Mouse (Mus musculus): ENCODE results near the gene Phactr4. TPM values are rescaled to one million over a fixed set of nuclear protein-coding genes. Genes with fewer than 3 reads are reported as not detected.

Phactr4 gene
- polyA plus RNA-seq, 1 experiment from 2014 or later = 15.3 TPM

GRCm38 (mm10) chr4:132338943-132339342 lies 83.3 kb downstream of the Phactr4 start:
- Histone ChIP-seq H3K4me2 (replicated peaks; ENCODE audit: low read depth, low read length) (no peak overlapping the region), H3K27me3 (replicated peaks; ENCODE audit: insufficient read depth, low read length) (no peaks in the 10 kb centered on the region), H3K4me3 (ENCODE audit: low read depth, low read length) (no peak overlapping the region), H3K9me3 (ENCODE audit: low read length) (no peaks in the 10 kb centered on the region), H3K27ac (ENCODE audit: low read length) (no peak overlapping the region), H3K36me3 (ENCODE audit: insufficient read depth, low read length) (0 out of 2 replicates have a peak, but pooled peaks cover 9% of the 10 kb centered on the region), H3K4me1 (ENCODE audit: insufficient read depth, low read depth, low read length) (no peaks in the 10 kb centered on the region), H3K9ac (replicated peaks; ENCODE audit: low read depth) (no peak overlapping the region)
- TF ChIP-seq EP300 (IDR thresholded peaks at IDR 0.05) (no peak), CTCF (IDR thresholded peaks at IDR 0.05) (no peak)
- WGBS = 85% methylated on average over 13 of the region's 13 CpGs
- ATAC-seq = no peak
- no peak for DNase-seq (ENCODE audit: low spot score)

GRCm38 (mm10) chr4:132332880-132333279 lies 89.4 kb downstream of the Phactr4 start:
- Histone ChIP-seq H3K4me3 (ENCODE audit: low read depth, low read length) (no peak overlapping the region), H3K9ac (replicated peaks; ENCODE audit: low read depth) (no peak overlapping the region), H3K27me3 (replicated peaks; ENCODE audit: insufficient read depth, low read length) (no peaks in the 10 kb centered on the region), H3K4me2 (replicated peaks; ENCODE audit: low read depth, low read length) (no peak overlapping the region), H3K36me3 (ENCODE audit: insufficient read depth, low read length) (0 out of 2 replicates have a peak, but pooled peaks cover 7% of the 10 kb centered on the region), H3K27ac (ENCODE audit: low read length) (no peak overlapping the region), H3K4me1 (ENCODE audit: insufficient read depth, low read depth, low read length) (0 out of 2 replicates have a peak, but pooled peaks cover 7% of the 10 kb centered on the region), H3K9me3 (ENCODE audit: low read length) (no peaks in the 10 kb centered on the region)
- ATAC-seq = no peak
- 75% methylated on average over 6 of the region's 6 CpGs for WGBS
- TF ChIP-seq EP300 (IDR thresholded peaks at IDR 0.05) = no peak
- no peak for DNase-seq (ENCODE audit: low spot score)

GRCm38 (mm10) chr4:132331960-132332359 lies 90.3 kb downstream of the Phactr4 start:
- 82% methylated on average over 3 of the region's 3 CpGs for WGBS
- DNase-seq (ENCODE audit: low spot score) (no peak), ATAC-seq (no peak)
- H3K36me3 ChIP-seq (ENCODE audit: insufficient read depth, low read length) = 0 out of 2 replicates have a peak, but pooled peaks cover 7% of the 10 kb centered on the region
- H3K9ac ChIP-seq (replicated peaks; ENCODE audit: low read depth) = no peak overlapping the region
- H3K4me1 ChIP-seq (ENCODE audit: insufficient read depth, low read depth, low read length) = 0 out of 2 replicates have a peak, but pooled peaks cover 7% of the 10 kb centered on the region
- no peak overlapping the region for H3K4me2 ChIP-seq (replicated peaks; ENCODE audit: low read depth, low read length)
- no peak overlapping the region for H3K27ac ChIP-seq (ENCODE audit: low read length)
- no peaks in the 10 kb centered on the region for H3K27me3 ChIP-seq (replicated peaks; ENCODE audit: insufficient read depth, low read length)
- H3K4me3 ChIP-seq (ENCODE audit: low read depth, low read length) = no peak overlapping the region
- H3K9me3 ChIP-seq (ENCODE audit: low read length) = no peaks in the 10 kb centered on the region
- TF ChIP-seq CTCF (IDR thresholded peaks at IDR 0.05) (no peak), EP300 (IDR thresholded peaks at IDR 0.05) (no peak)

GRCm38 (mm10) chr4:132329835-132330354 lies 92.4 kb downstream of the Phactr4 start:
- Histone ChIP-seq H3K27ac (ENCODE audit: low read length) (peak overlapping the region; percentile 86), H3K4me2 (replicated peaks; ENCODE audit: low read depth, low read length) (peak overlapping the region; percentile 65), H3K4me1 (ENCODE audit: insufficient read depth, low read depth, low read length) (0 out of 2 replicates have a peak, but pooled peaks cover 7% of the 10 kb centered on the region), H3K36me3 (ENCODE audit: insufficient read depth, low read length) (0 out of 2 replicates have a peak, but pooled peaks cover 9% of the 10 kb centered on the region), H3K9me3 (ENCODE audit: low read length) (no peaks in the 10 kb centered on the region), H3K9ac (replicated peaks; ENCODE audit: low read depth) (peak overlapping the region; percentile 64), H3K27me3 (replicated peaks; ENCODE audit: insufficient read depth, low read length) (no peaks in the 10 kb centered on the region), H3K4me3 (ENCODE audit: low read depth, low read length) (peak overlapping the region; percentile 49)
- DNase-seq (ENCODE audit: low spot score) (no peak), ATAC-seq (peak; percentile 9; the same call in 1 of the 2 replicates)
- TF ChIP-seq EP300 (IDR thresholded peaks at IDR 0.05) (no peak), CTCF (IDR thresholded peaks at IDR 0.05) (no peak)
- 7% methylated on average over 9 of the region's 10 CpGs for WGBS

GRCm38 (mm10) chr4:132329115-132329834 lies 93.0 kb downstream of the Phactr4 start, which contains the start of gene Trnau1ap:
TSS of gene Trnau1ap (minus strand) at chr4:132329538.
- DNase-seq (ENCODE audit: low spot score) (peak; percentile 97), ATAC-seq (peak; percentile 99)
- 0 out of 2 replicates have a peak, but pooled peaks cover 7% of the 10 kb centered on the region for H3K4me1 ChIP-seq (ENCODE audit: insufficient read depth, low read depth, low read length)
- H3K36me3 ChIP-seq (ENCODE audit: insufficient read depth, low read length) = 0 out of 2 replicates have a peak, but pooled peaks cover 6% of the 10 kb centered on the region
- H3K27ac ChIP-seq (ENCODE audit: low read length) = peak within 1 kb of the TSS; percentile 86
- peak within 1 kb of the TSS; percentile 49 for H3K4me3 ChIP-seq (ENCODE audit: low read depth, low read length)
- under 1% methylated on average over 52 of the region's 52 CpGs for WGBS
- no peak for TF ChIP-seq EP300 (IDR thresholded peaks at IDR 0.05)
- TF ChIP-seq CTCF (IDR thresholded peaks at IDR 0.05) = peak; percentile 45
- no peaks in the 10 kb centered on the region for H3K9me3 ChIP-seq (ENCODE audit: low read length)
- no peaks in the 10 kb centered on the region for H3K27me3 ChIP-seq (replicated peaks; ENCODE audit: insufficient read depth, low read length)
- H3K4me2 ChIP-seq (replicated peaks; ENCODE audit: low read depth, low read length) = peak within 1 kb of the TSS; percentile 65
- peak within 1 kb of the TSS; percentile 64 for H3K9ac ChIP-seq (replicated peaks; ENCODE audit: low read depth)

GRCm38 (mm10) chr4:132328391-132328982 lies 93.8 kb downstream of the Phactr4 start:
- DNase-seq (ENCODE audit: low spot score) = no peak
- Histone ChIP-seq H3K4me3 (ENCODE audit: low read depth, low read length) (peak overlapping the region; percentile 49), H3K36me3 (ENCODE audit: insufficient read depth, low read length) (0 out of 2 replicates have a peak, but pooled peaks cover 6% of the 10 kb centered on the region), H3K4me1 (ENCODE audit: insufficient read depth, low read depth, low read length) (0 out of 2 replicates have a peak, but pooled peaks cover 7% of the 10 kb centered on the region), H3K4me2 (replicated peaks; ENCODE audit: low read depth, low read length) (peak overlapping the region; percentile 65), H3K27me3 (replicated peaks; ENCODE audit: insufficient read depth, low read length) (no peaks in the 10 kb centered on the region), H3K9me3 (ENCODE audit: low read length) (no peaks in the 10 kb centered on the region), H3K9ac (replicated peaks; ENCODE audit: low read depth) (peak overlapping the region; percentile 64), H3K27ac (ENCODE audit: low read length) (peak overlapping the region; percentile 86; the same call in 1 of the 2 replicates)
- 50% methylated on average over 14 of the region's 14 CpGs for WGBS
- ATAC-seq = no peak
- TF ChIP-seq CTCF (IDR thresholded peaks at IDR 0.05) (no peak), EP300 (IDR thresholded peaks at IDR 0.05) (no peak)

Measured in lung, postnatal 0 days (tissue).